Mouse (Mus musculus) CD4-positive naive resting alpha-beta T cell, adult 57 days (primary cell): ENCODE measurements around the gene Myef2. TPM values are rescaled to one million over a fixed set of nuclear protein-coding genes. Genes with fewer than 3 reads are reported as not detected.

Experiments used
- total RNA-seq: library from RNA; stranded (reverse); gene quantifications from one replicate; pipeline ENCODE4 v1.2.4, GENCODE M21; 2023

The Myef2 gene
- total RNA-seq = 26.9 TPM

DNA sequence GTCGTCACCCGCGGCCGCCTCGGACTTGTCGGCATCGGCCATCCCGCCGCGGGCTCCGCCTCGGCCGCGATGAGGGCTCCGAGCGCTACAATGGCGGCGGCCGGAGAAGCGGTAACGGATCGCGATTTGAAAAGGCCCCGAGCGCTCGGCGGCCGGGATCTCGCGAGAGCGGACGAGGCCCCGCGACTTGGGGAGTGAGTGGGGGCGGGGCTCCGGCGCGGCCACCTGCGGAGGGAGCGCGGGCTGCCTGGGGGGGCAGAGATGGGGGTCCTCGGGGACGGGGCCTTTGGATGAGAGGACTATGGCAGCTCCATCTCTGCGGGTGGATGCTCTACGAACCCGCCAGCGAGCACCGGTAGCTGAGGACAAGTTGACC, at the start of gene Myef2:
Gene Myef2, minus strand, starts transcription at position 185 of the 376 bp plus-strand sequence.

DNA sequence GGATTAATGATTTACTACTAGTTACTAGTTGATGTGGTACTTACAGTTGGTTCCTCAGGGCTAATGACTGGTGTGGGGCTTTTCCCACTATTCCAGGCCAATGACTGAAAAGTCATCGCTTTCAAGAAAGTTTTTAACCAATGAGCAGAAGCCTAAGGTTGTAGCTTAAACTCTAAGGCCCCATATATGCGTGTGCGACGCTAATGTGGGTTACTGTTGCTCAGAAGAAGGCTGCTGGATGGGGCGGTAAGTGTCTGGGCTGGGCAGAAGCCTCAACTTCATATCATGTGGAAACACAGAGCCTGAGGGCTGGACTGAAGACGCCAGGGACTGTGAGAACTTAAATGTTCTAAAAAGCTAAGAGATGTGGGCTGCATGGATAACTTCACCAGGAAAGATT, 28.9 kb upstream of the Myef2 start, which contains the start of gene Slc12a1:
Gene Slc12a1, plus strand, starts transcription at position 118 of the 400 bp plus-strand sequence.

DNA sequence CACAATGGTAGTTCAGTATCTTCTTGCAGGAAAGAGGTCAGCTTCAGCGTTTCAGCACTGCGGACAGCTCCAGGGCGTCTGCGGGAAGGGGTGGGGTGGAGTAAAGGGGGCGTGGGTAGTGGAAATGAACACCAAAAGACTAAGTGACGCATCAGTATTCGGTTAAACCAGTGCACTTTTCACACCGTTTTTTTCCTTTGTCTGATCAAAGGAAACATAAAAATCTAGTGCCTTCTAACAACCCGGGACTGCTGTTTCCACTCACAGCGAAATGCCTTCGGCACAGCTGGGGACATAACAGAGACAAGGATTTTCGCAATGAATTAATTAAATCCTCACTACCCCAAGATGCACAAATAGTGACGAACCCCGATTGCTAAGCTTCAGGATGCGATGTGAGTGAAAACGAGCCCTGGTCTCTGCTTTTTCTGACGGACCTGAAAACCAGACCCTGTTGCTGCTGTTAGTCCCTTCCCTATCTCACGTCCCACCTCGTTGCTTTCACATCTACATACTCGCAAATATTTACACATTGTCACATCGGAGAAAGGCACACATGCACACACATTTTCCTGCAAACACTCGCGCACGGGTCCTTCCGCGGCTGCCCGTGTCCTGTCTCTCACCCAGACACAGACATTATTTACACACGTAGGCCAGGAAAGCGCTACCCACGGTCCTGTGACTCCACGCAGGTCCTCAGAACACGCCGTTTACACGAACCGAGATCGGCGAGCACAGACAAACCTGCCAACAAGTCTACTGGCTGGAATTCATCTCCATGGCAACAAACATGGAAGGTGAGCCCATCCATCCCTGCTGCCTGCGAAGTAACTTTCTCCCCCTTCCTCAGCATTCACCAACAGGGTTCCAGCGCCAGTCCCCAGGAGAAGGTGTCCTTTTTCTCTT, 12.7 kb upstream of the Myef2 start, which contains the start of gene Ctxn2:
Gene Ctxn2, plus strand, starts transcription at position 790 of the 909 bp plus-strand sequence.

DNA sequence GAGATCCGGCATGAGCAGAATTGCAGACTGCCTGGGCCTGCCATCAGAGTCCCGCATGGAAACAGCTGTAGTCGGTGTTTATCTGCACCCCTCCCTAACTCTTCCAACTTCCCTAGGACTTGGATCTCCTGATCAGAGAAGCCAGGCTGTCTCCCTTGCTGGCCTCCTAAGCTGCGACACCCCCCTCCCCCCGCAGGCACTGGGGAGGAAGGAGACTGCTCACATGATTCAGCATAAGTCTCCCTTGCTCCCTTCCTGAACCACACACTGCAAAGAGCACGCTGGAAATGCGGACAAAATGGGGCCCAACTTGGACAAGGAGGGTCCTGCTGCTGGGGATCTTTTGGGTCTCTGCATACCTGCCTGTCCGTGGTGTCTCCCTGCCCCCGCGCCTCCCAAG, 55.6 kb downstream of the Myef2 start, which contains the start of gene Slc24a5:
Gene Slc24a5, plus strand, starts transcription at position 231 of the 400 bp plus-strand sequence.

Other genes starting within 250 kb of the Myef2 start
- gene Slc24a5, start 55.5 kb downstream of the Myef2 start, total RNA-seq = not detected
- gene Ctxn2, start 13.0 kb upstream of the Myef2 start, total RNA-seq = not detected
- not detected for gene Slc12a1, start 28.8 kb upstream of the Myef2 start, total RNA-seq
- gene Dut, start 123.5 kb upstream of the Myef2 start, total RNA-seq = 34.7 TPM